Mouse (Mus musculus): ENCODE results near the gene Hsd17b14.

The Hsd17b14 gene

DNA sequence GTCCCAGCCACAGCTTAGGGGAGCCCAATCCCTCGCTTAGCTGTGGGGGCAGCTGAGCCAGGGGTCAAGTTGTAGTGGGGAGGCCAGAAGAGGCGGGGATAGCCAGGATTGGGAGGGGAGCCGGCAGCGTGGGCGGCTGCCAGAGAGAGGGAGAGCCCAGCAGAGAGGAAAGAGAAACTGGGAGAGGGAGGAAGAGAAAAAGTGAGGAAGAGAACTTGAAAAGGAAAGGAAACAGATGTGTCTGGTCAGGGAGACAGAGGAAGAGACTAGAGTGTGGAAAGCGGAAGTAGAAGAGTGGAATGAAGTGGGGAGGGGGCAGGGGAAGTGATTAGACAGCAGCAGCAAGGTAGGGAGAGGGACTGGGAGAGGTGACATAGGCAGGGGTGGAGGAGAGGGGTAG, 25.2 kb upstream of the Hsd17b14 start:
- DNase-seq (ENCODE audit: low spot score in 2 of 2), result no peak

DNA sequence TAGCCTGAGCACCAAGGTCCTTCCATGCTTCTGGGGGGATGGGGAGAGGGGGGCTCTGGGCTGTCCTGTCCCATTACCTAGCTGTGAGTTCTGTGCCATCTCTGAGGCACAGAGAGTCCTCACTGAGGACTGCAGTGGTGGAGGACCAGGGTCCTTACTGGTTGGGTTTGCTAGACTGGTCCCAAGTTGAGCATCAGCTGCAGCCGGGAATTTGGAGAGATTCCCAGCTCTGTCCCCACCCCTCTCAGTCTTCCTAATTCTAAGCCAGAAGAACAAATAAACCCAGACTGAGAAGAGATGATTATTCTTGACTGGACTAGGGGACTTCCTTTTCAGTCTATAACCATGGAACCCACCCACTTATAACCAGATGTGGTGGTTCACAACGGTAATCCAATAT, 24.1 kb upstream of the Hsd17b14 start:
- DNase-seq (ENCODE audit: low spot score in 2 of 2), result no peak

DNA sequence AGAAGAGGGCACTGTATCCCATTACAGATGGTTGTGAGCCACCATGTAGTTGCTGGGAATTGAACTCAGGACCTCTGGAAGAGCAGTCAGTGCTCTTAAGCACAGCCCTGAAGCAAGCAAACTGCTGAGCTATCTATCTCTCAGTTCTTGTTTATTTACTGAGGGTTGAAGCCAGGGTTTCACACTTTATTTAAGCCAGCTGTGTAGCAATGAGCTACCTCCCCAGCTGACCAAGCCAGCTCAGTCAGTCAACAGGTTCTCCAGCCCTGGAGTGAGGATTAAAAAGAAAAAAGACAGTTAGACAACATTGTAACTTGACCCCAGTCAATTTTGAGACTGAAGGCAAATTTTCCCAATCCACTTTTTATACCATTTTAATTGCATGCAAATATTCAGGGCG, 19.0 kb upstream of the Hsd17b14 start:
- no peak for DNase-seq (ENCODE audit: low spot score in 2 of 2)

DNA sequence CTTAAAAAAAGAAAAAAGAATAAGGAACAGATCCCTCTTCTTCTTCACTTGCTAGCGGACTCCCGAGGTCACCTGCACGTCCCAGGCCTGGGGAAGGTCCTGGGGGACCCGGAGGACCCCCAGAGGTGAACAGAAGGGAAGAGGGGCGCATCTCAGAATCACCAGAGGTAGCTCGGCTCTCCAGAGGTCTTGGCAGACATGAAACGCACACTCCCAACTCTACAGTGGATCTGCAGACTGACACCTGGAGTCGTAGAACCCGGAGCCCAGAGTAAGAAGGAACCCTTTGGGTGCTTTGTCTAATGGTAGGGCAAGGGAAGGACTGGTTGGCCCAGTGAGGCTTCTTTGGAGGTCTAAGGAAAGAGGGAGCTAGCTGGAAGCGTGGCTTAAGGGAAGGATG, 17.1 kb upstream of the Hsd17b14 start:
- DNase-seq (ENCODE audit: low spot score in 2 of 2), result no peak

DNA sequence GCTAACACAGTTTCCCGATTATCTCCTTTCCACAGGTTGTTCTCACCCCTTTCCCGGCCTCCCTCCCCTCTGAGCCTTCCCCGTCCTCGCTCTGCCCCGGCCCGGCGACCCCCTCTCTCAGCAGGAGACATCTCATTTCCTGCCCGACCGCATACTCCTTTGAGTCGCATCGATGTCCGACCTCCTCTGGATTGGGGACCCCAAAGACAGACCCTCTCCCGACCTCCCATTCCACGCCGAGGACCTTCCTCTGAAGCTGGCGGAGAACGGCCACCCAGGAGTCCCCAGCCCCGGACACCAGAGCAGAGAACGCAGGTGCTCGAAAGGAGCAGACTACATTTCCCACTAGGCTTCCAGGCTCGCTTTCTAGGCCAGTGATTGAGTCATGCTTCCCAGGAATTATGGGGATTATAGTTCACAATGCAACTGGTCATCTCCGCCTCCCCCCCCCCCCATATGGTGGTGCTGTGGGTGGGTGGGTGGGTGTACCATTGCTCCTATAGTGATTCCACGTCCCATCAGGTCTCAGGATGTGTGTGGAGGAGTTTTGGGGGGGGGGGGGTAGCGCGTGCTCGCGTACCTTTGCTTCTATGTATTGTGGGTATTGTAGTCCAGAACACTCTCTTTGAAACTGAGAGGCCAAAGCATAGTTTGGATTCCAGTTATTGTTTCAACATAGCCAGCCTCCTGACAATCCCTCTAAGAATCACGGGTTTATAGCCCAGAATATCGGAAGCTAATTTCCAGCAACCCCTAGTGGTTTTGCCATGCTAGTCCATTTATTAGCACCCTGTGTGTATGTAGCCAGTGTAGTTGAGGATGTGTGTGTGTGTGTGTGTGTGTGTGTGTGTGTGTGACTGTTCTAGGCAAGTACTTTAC, 16.3 kb upstream of the Hsd17b14 start:
- DNase-seq (ENCODE audit: low spot score in 2 of 2), result peak in 1 of 2 experiments; percentile 73

DNA sequence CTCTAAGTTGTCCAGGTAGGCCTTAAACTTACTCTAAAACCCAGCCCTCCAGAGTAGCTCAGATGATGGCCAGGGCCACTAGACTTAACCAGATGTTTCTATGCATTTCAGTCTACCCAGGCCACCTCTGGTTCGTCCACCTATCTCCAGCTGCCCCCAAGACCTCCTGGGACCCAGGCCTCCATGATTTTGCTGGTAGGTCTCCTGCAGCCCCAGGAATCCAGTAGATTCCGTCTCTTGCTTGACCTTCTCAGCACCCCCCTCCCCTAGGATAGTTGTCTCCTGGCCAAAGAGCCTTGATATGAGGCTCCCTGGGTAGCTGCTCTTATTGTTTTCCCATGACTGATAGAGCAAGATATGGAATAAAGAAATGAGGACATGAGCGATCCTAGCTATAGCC, 15.6 kb upstream of the Hsd17b14 start:
- DNase-seq (ENCODE audit: low spot score in 2 of 2), result no peak

DNA sequence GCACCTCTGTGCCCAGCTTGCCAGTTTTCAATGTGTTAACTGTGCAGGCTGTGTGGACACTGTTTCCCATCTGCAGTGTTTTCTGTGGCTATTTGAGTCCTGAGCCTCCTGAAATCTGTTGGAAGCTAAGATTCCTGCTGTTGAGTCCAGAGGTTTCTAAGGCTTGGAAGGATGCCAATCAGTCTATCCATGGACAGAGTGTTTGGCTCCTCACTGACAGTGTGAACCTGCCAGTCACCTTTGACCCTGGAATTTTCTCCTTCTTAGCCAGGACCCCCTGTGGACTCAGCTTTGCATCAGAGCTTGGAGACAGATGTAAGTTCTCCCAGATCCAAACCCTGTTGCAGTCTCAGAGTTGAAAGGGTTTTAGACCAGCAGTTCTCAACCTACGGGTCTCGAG, 14.5 kb upstream of the Hsd17b14 start:
- DNase-seq (ENCODE audit: low spot score in 2 of 2), result no peak

DNA sequence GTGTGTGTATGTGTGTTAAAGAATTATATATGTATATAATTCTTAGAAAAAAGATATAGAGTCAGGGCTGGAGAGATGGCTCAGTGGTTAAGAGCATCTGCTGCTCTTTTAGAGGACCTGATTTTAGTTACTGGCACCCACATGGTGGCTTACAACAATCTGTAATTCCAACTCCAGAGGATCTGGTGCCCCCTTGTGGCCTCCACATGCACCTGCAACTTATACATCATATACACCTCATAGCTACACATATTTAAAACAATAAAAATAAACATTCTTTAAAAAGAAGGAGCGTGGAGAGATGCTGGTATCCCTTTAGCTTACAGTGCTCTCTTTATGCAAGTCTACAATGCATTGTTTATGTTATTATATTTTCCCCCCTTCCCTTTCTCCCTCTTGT, 10.2 kb upstream of the Hsd17b14 start:
- DNase-seq (ENCODE audit: low spot score in 2 of 2), result no peak

DNA sequence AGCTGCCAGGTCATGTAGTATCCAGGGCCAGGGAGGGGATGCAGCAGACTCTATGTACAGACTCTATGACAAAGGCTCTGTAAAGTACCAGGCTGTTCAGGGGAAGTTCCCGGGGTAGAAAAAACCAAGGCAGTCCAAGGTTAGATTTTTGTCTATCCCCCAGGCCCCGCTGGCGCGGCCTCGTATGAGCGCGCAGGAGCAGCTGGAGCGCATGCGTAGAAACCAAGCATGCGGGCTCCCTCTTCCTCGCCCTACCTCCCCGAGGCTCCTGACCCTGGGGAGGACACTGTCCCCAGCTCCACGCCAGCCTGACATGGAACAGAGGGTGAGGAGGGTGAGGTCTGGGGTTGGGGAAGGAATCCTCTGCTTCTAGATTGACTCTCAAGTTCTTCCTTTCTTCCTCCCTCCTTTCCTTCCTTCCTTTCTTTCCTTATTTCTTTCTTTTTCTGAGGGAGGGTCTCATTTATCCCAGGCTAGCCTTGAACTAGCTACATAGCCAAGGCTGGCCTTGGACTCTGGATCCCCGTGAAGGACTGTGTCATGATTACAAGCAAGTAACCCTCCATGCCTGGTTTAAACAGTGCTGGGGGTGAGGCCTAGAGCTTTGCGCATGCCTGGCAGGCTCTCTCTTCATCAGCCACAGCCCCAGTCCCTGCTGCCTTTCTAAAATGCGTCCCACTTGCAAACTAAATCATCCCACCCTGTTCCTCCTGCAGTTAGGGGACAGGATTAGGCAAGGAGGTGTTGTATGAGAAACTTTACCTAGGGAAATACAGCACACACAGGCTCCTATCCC, 4.9 kb upstream of the Hsd17b14 start:
- DNase-seq (ENCODE audit: low spot score in 2 of 2), result no peak

DNA sequence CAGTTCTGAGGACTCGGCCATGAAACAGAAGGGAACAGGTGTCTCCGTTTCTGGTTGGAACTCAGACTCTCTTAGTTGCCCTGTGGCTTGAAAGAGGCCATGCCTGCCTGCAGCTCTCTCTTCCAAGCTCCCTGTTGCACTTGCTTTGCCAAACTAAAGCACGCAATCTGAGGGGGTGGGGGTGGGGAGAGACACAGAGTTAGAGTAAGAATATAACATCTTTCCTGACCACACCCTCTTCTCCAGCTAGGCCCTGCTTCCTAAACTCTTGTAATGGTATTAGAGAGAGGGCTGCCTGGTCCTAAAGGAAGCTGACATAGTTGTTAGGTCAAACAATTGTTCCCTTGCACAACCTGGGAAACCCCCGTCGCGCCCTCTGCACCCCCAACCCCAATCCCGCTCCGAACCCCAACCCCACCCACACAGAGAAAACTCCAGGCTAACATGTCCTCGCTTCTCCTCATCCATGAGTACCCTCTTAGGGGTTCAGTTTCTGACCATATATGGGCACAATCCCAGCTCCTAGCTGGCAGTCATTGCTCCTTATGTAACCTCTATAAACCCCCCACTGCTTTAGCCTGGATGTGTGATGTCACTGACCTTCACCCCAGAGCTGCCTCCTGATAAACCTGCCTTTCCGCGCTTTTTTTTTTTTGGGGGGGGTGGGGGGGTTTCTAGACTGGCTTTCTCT, 3.7 kb upstream of the Hsd17b14 start:
- DNase-seq (ENCODE audit: low spot score in 2 of 2), result no peak

DNA sequence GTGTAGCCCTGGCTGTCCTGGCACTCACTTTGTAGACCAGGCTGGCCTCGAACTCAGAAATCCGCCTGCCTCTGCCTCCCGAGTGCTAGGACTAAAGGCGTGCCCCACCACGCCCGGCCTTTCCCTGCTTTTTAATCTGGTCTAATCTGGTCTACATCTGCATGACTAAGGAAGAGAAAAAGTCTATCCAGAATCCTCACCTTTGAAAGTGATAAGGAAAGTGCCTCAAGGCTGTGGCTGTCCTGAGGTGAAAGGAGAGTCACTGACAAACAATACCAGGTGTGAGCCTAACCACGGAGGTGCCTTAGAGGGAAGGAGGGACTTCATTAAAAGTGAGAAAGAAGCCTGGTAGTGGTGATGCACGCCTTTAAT, 3.2 kb upstream of the Hsd17b14 start:
- no peak for DNase-seq (ENCODE audit: low spot score in 2 of 2)

DNA sequence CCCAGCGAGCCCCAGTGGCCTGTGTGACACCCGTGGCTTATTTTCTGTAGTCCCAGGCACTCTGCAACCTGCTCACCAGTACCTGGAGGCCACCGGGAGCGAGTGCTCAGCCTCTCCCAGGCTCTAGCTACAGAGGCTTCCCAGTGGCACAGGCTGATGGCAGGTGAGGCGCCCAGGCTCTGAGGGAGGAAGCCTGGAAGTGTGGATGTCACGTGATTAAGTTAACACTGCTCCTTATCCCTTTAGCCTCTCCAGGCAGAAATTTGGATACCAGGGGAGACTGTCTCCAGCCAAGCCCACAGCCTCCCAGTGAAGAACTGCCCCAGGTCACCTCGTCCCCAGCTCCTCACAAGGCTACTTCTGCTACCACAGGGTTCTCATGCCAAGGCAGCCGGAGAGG, 1.2 kb upstream of the Hsd17b14 start:
- DNase-seq (ENCODE audit: low spot score in 2 of 2), result no peak

DNA sequence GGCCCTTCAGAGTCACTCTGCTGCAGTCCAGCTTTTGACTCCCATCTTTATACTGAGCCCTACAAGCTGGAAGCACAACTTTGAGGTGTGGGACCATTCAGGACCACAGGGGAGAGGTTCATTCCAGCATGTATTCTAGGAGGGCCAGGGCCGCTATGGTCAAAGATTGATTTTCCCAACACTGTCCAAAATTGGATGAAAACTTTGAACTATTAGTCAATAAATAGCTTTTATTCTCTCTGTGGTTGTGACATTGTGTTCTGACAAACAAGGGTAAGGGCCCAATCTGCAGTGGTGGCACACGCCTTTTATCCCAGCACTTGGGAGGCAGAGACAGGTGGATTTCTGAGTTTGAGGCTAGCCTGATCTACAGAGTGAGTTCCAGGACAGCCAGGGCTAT, 703 bp upstream of the Hsd17b14 start:
- no peak for DNase-seq (ENCODE audit: low spot score in 2 of 2)

DNA sequence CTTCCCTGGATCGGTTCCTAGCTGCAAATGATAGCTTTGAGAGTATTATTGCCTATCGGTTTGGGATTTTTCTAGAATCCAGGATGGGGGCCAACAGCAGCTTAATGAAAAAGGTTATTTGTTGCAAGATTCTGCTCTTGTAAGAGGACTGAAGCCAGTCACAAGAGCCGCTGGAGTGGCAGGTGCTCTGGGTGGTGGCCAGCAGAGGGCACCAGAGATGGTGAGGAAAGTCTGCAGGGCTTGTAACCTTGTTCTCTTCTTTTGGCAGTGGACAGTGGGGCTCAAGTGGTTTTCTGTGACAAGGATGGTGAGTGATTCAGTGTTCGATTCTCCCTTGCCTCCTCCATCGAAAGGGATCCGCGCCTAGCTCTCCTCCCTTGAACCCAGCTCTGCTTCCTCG, 1.1 kb downstream of the Hsd17b14 start:
- peak in 1 of 2 experiments; percentile 80 for DNase-seq (ENCODE audit: low spot score in 2 of 2)

DNA sequence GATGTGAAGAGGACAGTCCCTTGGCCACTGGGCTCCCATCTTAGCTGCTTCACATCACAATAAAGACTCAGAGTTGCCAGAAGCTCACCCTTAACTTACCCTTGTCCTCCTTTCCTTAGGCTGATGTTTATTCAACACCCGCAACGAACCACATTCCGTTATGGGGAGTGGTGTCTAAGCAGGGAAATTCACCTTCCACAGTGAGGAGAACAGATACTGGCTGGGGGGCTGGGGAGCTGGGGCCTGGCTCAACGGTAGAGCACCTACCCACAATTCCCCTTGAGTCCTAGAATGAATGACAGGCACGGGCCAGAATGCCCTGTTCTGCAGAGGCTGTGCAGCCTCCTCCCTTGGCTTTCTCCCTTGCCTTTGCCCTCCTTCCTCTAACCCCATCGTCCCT, 4.2 kb downstream of the Hsd17b14 start:
- DNase-seq (ENCODE audit: low spot score in 2 of 2), result no peak

DNA sequence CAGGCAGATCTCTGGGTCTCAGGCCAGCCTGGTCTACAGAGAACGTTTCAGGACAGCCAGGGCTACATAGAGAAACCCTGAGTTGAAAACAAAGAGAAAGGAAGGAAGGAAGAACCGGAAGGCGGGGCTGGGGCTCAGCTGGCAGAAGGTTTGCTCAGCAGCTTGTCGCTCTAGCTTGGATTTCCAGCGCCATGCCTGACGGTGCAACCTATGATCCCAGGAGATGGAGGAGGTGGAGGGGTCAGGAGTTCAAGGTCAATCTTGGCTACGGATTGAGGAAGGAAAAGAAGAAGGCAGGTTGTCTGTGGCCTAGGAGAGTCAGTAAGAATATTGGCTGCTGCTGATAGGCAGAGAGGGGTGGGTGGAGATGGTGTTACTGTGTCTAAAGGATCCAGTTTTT, 5.5 kb downstream of the Hsd17b14 start:
- DNase-seq (ENCODE audit: low spot score in 2 of 2), result no peak

DNA sequence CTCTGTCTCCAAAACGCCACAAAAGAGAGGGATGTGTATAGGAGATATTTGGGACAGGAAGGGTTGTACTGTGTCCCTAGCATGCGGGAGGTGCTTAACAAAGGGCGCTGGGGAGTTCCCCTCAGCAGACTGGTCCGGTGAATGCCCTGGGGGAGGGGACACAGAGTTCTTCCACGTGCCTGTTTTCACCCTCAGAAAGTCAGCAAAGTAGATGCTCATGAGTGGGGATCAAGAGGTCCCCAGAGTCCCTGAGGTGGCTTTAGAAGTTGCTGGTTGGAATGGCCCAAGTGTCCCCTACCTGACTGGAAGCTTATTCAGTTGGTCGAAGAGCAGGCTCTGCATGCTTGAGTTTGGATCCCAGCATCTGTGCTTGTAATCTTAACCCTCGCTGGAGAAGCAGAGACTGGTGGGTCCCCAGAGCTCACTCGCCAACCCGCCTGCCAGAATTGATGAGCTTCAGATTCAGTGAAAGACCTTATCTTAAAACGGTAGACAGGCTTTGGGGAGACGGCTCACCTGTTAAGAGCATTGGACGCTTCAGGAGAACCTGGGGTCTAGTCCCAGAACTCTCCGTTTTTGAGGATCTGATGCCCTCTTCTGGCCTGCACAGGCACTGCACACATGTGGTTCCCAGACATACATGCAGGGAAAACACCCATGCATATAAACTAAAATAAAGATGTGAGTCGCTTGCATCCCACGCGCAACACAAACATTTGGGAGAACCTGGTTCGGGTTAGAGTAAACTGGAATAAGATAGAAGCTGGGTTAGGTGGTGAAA, 6.3 kb downstream of the Hsd17b14 start:
- DNase-seq (ENCODE audit: low spot score in 2 of 2), result peak in 1 of 2 experiments; percentile 91

DNA sequence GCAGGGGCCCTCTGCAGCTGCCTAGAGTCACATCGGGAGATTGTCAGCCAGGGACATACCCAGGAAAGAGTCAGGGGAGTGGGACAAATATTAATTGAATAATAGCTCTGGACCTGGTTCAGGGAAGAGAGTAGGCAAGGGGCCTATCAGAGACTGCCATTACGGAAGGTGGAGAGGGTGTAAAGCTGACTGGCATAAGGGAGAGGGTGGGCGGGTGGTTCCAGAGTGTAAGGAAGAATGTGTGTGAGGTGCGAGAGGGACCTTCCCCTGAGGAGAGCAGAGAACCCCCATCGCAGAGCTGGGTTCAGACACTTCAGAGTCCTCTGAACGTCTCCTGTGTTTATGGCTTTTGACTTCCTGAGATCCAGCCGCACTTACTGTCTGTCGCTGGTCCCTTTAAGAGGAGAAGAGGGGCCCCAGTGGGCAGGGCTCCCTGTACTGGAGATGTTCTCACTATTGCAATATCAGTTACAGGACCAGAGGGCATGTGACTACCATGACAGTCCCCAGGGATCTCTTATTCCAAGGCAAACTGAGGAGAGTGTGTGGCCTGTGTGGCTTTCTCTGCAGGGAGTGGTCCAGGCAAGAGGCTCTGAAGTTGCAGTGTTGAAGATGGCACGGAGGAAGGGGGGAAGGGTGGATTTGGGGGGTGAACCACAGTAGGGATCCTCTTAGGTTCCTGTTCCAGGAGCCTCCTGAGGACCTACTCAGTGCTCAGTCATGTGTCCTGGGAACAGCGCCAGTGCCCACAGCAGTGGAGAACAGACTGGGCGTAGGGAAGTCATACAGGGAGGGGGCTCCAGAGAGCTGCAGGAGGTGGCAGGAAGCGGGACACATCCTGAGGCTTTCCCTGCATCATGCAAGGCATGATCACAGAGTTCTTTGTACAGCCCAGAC, 7.2 kb downstream of the Hsd17b14 start:
- no peak for DNase-seq (ENCODE audit: low spot score in 2 of 2)

DNA sequence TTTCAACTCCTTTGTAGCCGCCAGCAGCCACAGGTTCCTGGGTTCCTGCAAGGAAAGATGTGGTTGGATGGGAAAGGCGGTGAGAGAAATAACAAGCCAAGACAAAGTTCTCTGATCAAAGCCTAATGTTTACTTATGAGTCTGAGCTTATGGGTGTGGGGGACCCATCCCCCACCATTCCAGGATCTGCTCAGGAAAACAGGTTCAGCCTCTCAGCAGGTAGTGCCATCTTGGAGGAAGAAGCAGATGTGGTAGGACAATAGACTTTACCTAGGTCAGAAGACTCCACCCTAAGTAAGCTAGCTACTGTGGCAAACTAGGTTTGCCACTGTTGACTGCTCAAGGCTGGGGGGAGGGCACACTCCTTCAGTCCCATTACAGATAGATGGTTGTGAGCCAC, 10.1 kb downstream of the Hsd17b14 start:
- no peak for DNase-seq (ENCODE audit: low spot score in 2 of 2)

DNA sequence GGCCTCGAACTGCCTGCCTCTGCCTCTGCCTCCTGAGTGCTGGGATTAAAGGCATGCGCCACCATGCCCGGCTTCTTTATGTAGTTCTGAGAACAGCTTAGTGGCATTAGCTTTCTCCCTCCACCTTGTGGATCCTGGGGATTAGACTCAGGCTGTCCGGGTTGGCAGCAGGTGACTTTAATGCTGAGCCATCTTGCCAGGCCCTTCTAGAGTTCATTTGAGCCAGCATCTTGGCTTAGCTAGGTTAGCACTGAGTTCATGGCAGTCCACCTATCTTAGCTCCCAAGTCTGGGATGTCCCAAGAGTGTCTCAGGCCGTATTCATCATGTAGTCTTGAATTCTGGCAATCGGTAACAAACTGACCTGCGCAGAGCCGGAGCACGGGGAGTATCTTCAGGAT, 10.8 kb downstream of the Hsd17b14 start:
- DNase-seq (ENCODE audit: low spot score in 2 of 2), result no peak

All from left cerebral cortex, adult 9 months (tissue).